Mouse (Mus musculus) cerebral cortex, adult 2 months (tissue): Measurements from ENCODE around the gene Olfr1423.

Source experiments
- WGBS: fragments of 180-500 bp; shearing (Covaris S2); methylation state at CpG from one replicate; pipeline ENCODE4 v1.1.7; 2018; 5-methylcytosine and 5-hydroxymethylcytosine counted together

Olfr1423 gene

GRCm38 (mm10) chr19:12006361-12006947 lies 34.7 kb downstream of the Olfr1423 start:
- 12% methylated on average over 17 of the region's 17 CpGs for WGBS

- WGBS: under 1% methylated on average over 41 of the region's 41 CpGs
Observed at GRCm38 (mm10) chr19:12005376-12006360, 35.4 kb downstream of the Olfr1423 start.

- WGBS: 35% methylated on average over 9 of the region's 9 CpGs
Observed at GRCm38 (mm10) chr19:12004216-12005008, 36.7 kb downstream of the Olfr1423 start.

GRCm38 (mm10) chr19:12003568-12003967 lies 37.5 kb downstream of the Olfr1423 start:
- WGBS: 74% methylated on average over 2 of the region's 2 CpGs

GRCm38 (mm10) chr19:12002791-12003190 lies 38.3 kb downstream of the Olfr1423 start:
- WGBS: 47% methylated on average over 14 of the region's 14 CpGs

- WGBS: 6% methylated on average over 11 of the region's 11 CpGs
Observed at GRCm38 (mm10) chr19:12002125-12002524, 39.0 kb downstream of the Olfr1423 start.

- WGBS: 28% methylated on average over 3 of the region's 3 CpGs
Observed at GRCm38 (mm10) chr19:12001686-12002085, 39.4 kb downstream of the Olfr1423 start.

- 85% methylated on average over 2 of the region's 2 CpGs for WGBS
Observed at GRCm38 (mm10) chr19:11995722-11996448, 45.2 kb downstream of the Olfr1423 start.

- WGBS: 84% methylated on average over 6 of the region's 6 CpGs
Observed at GRCm38 (mm10) chr19:11994703-11995431, 46.2 kb downstream of the Olfr1423 start.

- WGBS: 78% methylated on average over 10 of the region's 10 CpGs
Observed at GRCm38 (mm10) chr19:11992441-11993029, 48.6 kb downstream of the Olfr1423 start.

- WGBS: 86% methylated on average over 9 of the region's 9 CpGs
Observed at GRCm38 (mm10) chr19:11992034-11992433, 49.1 kb downstream of the Olfr1423 start.

GRCm38 (mm10) chr19:11989334-11989733 lies 51.8 kb downstream of the Olfr1423 start:
- 93% methylated on average over 7 of the region's 7 CpGs for WGBS

GRCm38 (mm10) chr19:11987841-11988240 lies 53.3 kb downstream of the Olfr1423 start:
- 88% methylated on average over 3 of the region's 3 CpGs for WGBS

- 75% methylated on average over 5 of the region's 5 CpGs for WGBS
Observed at GRCm38 (mm10) chr19:11984614-11985013, 56.5 kb downstream of the Olfr1423 start.
